Mouse (Mus musculus) brain, embryonic 14.5 days (tissue): ENCODE measurements around the gene Gpr152.

Source experiments
- CTCF ChIP-seq: fragments of 200-500 bp; IDR thresholded peaks from 2 replicates; pipeline ENCODE4 v1.5.1; 2012; ENCODE audit warnings: inconsistent platforms, mild to moderate bottlenecking, moderate library complexity, borderline replicate concordance; ENCODE audit not compliant: insufficient read depth, insufficient read length; ENCODE audit errors: extremely low read depth
- POLR2A ChIP-seq: fragments of 200-500 bp; IDR thresholded peaks from 2 replicates; pipeline ENCODE4 v1.6.1; 2012; ENCODE audit warnings: mild to moderate bottlenecking, inconsistent platforms, borderline replicate concordance; ENCODE audit not compliant: poor library complexity, insufficient read depth, insufficient read length, severe bottlenecking; ENCODE audit errors: extremely low read depth

- TF ChIP-seq CTCF (no peak), POLR2A (no peak)
Measured at GRCm38 (mm10) chr19:4115144-4115543, 24.4 kb upstream of the Gpr152 start.
